Mouse (Mus musculus) MEL (cell line): Measurements from ENCODE around the gene Dlx3. TPM values are rescaled to one million over a fixed set of nuclear protein-coding genes. Genes with fewer than 3 reads are reported as not detected.

ENCODE experiments used
- DNase-seq: peaks from one replicate; pipeline ENCODE4 v3.0.0; 2011; ENCODE audit warnings: low read depth, low spot score
- H3K27ac ChIP-seq: 2 replicates; pipeline ENCODE4 v1.5.1; 2012; ENCODE audit warnings: low read depth, mild to moderate bottlenecking, control low read depth, low read length, moderate library complexity; ENCODE audit not compliant: control insufficient read depth
- H3K27me3 ChIP-seq, 2 experiments: fragments of 150-350 bp in 1 of 2; sonication (generic) in 1 of 2; 2 replicates each; pipeline ENCODE4 v1.6.1; 2012; ENCODE audit warnings: low read length in 2 of 2, mild to moderate bottlenecking in 2 of 2, improper control_type of control experiment in 1 of 2, moderate library complexity in 1 of 2; ENCODE audit not compliant: insufficient read depth in 2 of 2, control insufficient read depth in 1 of 2
- H3K36me3 ChIP-seq, 2 experiments: 2 replicates each; pipeline ENCODE4 v1.6.1; 2012 to 2014; ENCODE audit warnings: low read length in 2 of 2, improper control_type of control experiment in 1 of 2, inconsistent platforms in 1 of 2, mild to moderate bottlenecking in 1 of 2; ENCODE audit not compliant: insufficient read depth in 2 of 2, control insufficient read depth in 1 of 2
- H3K4me1 ChIP-seq, 2 experiments: fragments of 150-350 bp in 1 of 2; sonication (generic) in 1 of 2; 2 replicates each; pipeline ENCODE4 v1.6.1; 2012; ENCODE audit warnings: low read length in 2 of 2, improper control_type of control experiment in 1 of 2, mild to moderate bottlenecking in 1 of 2; ENCODE audit not compliant: insufficient read depth in 2 of 2, control insufficient read depth in 1 of 2
- H3K4me3 ChIP-seq, 2 experiments: fragments of 150-350 bp in 1 of 2; sonication (generic) in 1 of 2; 2 replicates each; pipeline ENCODE4 v1.5.1; 2012; ENCODE audit warnings: low read depth in 2 of 2, low read length in 2 of 2, mild to moderate bottlenecking in 2 of 2, moderate library complexity in 2 of 2, control low read depth in 1 of 2, improper control_type of control experiment in 1 of 2; ENCODE audit not compliant: control insufficient read depth in 1 of 2, insufficient read depth in 1 of 2
- H3K79me2 ChIP-seq: 2 replicates; pipeline ENCODE4 v1.6.1; 2012; ENCODE audit warnings: mild to moderate bottlenecking, low read length, moderate library complexity; ENCODE audit not compliant: control insufficient read depth, poor library complexity, insufficient read depth
- H3K9ac ChIP-seq: 2 replicates; pipeline ENCODE4 v1.6.1; 2012; ENCODE audit warnings: low read depth, mild to moderate bottlenecking, control low read depth, low read length, moderate library complexity; ENCODE audit not compliant: control insufficient read depth, poor library complexity, severe bottlenecking
- H3K9me3 ChIP-seq: fragments of 150-350 bp; sonication (generic); replicated peaks from 2 replicates; pipeline ENCODE4 v1.6.1; 2012; ENCODE audit warnings: mild to moderate bottlenecking, low read length, improper control_type of control experiment, moderate library complexity; ENCODE audit not compliant: insufficient read depth
- CHD1 ChIP-seq: IDR thresholded peaks from 2 replicates; pipeline ENCODE4 v1.6.1; 2012; ENCODE audit warnings: low read depth, mild to moderate bottlenecking, inconsistent platforms, low read length, improper control_type of control experiment
- CHD2 ChIP-seq: IDR thresholded peaks from 2 replicates; pipeline ENCODE4 v1.6.1; 2011; ENCODE audit warnings: low read length, improper control_type of control experiment
- CTCF ChIP-seq, 3 experiments: IDR thresholded peaks in 2 of 3; conservative IDR thresholded peaks in 1 of 3; 2 replicates each; pipeline ENCODE4 v1.5.1; 2011 to 2012; ENCODE audit warnings: low read length in 3 of 3, low read depth in 2 of 3, mild to moderate bottlenecking in 2 of 3, improper control_type of control experiment in 1 of 3, inconsistent platforms in 1 of 3, mixed read lengths in 1 of 3, moderate library complexity in 1 of 3; ENCODE audit not compliant: control insufficient read depth in 1 of 3, insufficient read depth in 1 of 3, poor library complexity in 1 of 3, severe bottlenecking in 1 of 3
- ELF1 ChIP-seq: IDR thresholded peaks from 2 replicates; pipeline ENCODE4 v1.6.1; 2014; ENCODE audit warnings: low read depth, mild to moderate bottlenecking, inconsistent platforms, low read length, improper control_type of control experiment, moderate library complexity
- ETS1 ChIP-seq: IDR thresholded peaks from 2 replicates; pipeline ENCODE4 v1.6.1; 2012; ENCODE audit warnings: low read depth, mild to moderate bottlenecking, inconsistent platforms, low read length, improper control_type of control experiment, moderate library complexity
- GABPA ChIP-seq: IDR thresholded peaks from 2 replicates; pipeline ENCODE4 v1.6.1; 2012; ENCODE audit warnings: low read depth, mild to moderate bottlenecking, inconsistent platforms, low read length, improper control_type of control experiment, moderate library complexity
- GATA1 ChIP-seq: IDR thresholded peaks from 2 replicates; pipeline ENCODE4 v1.6.1; 2011; ENCODE audit warnings: low read depth, low read length, improper control_type of control experiment
- HCFC1 ChIP-seq: IDR thresholded peaks from 2 replicates; pipeline ENCODE4 v1.6.1; 2012; ENCODE audit warnings: low read depth, mild to moderate bottlenecking, inconsistent platforms, low read length, improper control_type of control experiment, moderate library complexity
- KAT2A ChIP-seq: conservative IDR thresholded peaks from 2 replicates; pipeline ENCODE4 v1.6.1; 2012; ENCODE audit warnings: low read depth, low read length, improper control_type of control experiment, inconsistent platforms
- MAX ChIP-seq: IDR thresholded peaks from 2 replicates; pipeline ENCODE4 v1.6.1; 2011; ENCODE audit warnings: low read length, improper control_type of control experiment
- MEF2A ChIP-seq: IDR thresholded peaks from 2 replicates; pipeline ENCODE4 v1.6.1; 2014; ENCODE audit warnings: low read depth, mild to moderate bottlenecking, inconsistent platforms, low read length, improper control_type of control experiment; ENCODE audit not compliant: poor library complexity, insufficient replicate concordance, severe bottlenecking; ENCODE audit errors: extremely low read depth
- MXI1 ChIP-seq: IDR thresholded peaks from 2 replicates; pipeline ENCODE4 v1.6.1; 2011; ENCODE audit warnings: mild to moderate bottlenecking, low read depth, low read length, improper control_type of control experiment
- MYB ChIP-seq: IDR thresholded peaks from 2 replicates; pipeline ENCODE4 v1.6.1; 2011; ENCODE audit warnings: mild to moderate bottlenecking, low read depth, low read length, improper control_type of control experiment
- MYC ChIP-seq: IDR thresholded peaks from 2 replicates; pipeline ENCODE4 v1.6.1; 2011; ENCODE audit warnings: low read depth, mild to moderate bottlenecking, low read length, improper control_type of control experiment, moderate library complexity
- POLR2AphosphoS2 ChIP-seq: IDR thresholded peaks from 2 replicates; pipeline ENCODE4 v1.6.1; 2011; ENCODE audit warnings: low read length, improper control_type of control experiment
- RCOR1 ChIP-seq: IDR thresholded peaks from 2 replicates; pipeline ENCODE4 v1.6.1; 2012; ENCODE audit warnings: low read depth, mild to moderate bottlenecking, inconsistent platforms, low read length, improper control_type of control experiment
- SIN3A ChIP-seq: IDR thresholded peaks from 2 replicates; pipeline ENCODE4 v1.6.1; 2012; ENCODE audit warnings: low read length, improper control_type of control experiment, inconsistent platforms
- TAL1 ChIP-seq: IDR thresholded peaks from 2 replicates; pipeline ENCODE4 v1.6.1; 2012; ENCODE audit warnings: mild to moderate bottlenecking, inconsistent platforms, low read length, moderate library complexity, mixed read lengths
- TCF12 ChIP-seq: IDR thresholded peaks from 2 replicates; pipeline ENCODE4 v1.6.1; 2014; ENCODE audit warnings: low read depth, mild to moderate bottlenecking, inconsistent platforms, low read length, improper control_type of control experiment, moderate library complexity
- ZMIZ1 ChIP-seq: IDR thresholded peaks from 2 replicates; pipeline ENCODE4 v1.6.1; 2012; ENCODE audit warnings: low read depth, mild to moderate bottlenecking, inconsistent platforms, low read length, improper control_type of control experiment, moderate library complexity
- ZNF384 ChIP-seq: IDR thresholded peaks from 2 replicates; pipeline ENCODE4 v1.6.1; 2012; ENCODE audit warnings: low read depth, mild to moderate bottlenecking, inconsistent platforms, low read length, improper control_type of control experiment
- polyA plus RNA-seq, 2 experiments: library from polyadenylated mRNA; stranded (reverse) in 1 of 2; unstranded in 1 of 2; fragments of >175 nt in 1 of 2; fragments of >200 nt in 1 of 2; gene quantifications; 2 replicates each; pipeline versions ENCODE4 v1.2.1 to v1.2.4; 2012; ENCODE audit warnings: low replicate concordance in 2 of 2, low read depth in 1 of 2; ENCODE audit not compliant: insufficient read length in 2 of 2, insufficient read depth in 1 of 2, missing spikeins in 1 of 2
- total RNA-seq: library from RNA; depleted of rRNA; stranded (reverse); fragments of 300-350 nt; gene quantifications from 2 replicates; pipeline ENCODE4 v1.2.3, GENCODE M21; 2012

The Dlx3 gene
- total and polyA plus RNA-seq, 3 experiments = not detected

- H3K27me3 ChIP-seq = peaks cover 0 to 6% of the 10 kb centered on the region in 2 experiments; a peak in 2 of 4 replicates
- H3K9me3 ChIP-seq = no peaks in the 10 kb centered on the region
- no peaks in the 10 kb centered on the region for H3K4me1 ChIP-seq
- TF ChIP-seq MXI1 (no peak), ETS1 (no peak), RCOR1 (no peak), ZMIZ1 (no peak), TCF12 (no peak)
- TF ChIP-seq, all 39 proteins: peak for 0
- no peak overlapping the region for H3K9ac ChIP-seq
- no peaks in the 10 kb centered on the region for H3K79me2 ChIP-seq
- no peak overlapping the region for H3K4me3 ChIP-seq
- no peak for DNase-seq
- H3K36me3 ChIP-seq = no peaks in the 10 kb centered on the region
- no peak overlapping the region for H3K27ac ChIP-seq
Measured at GRCm38 (mm10) chr11:95084811-95085382, 35.0 kb upstream of the Dlx3 start.

GRCm38 (mm10) chr11:95085710-95086109, 34.2 kb upstream of the Dlx3 start:
- H3K36me3 ChIP-seq = no peaks in the 10 kb centered on the region
- H3K9ac ChIP-seq = no peak overlapping the region
- H3K79me2 ChIP-seq = no peaks in the 10 kb centered on the region
- no peak overlapping the region for H3K27ac ChIP-seq
- H3K4me1 ChIP-seq = no peaks in the 10 kb centered on the region
- no peak for DNase-seq
- peaks cover 3 to 4% of the 10 kb centered on the region in 2 experiments; a peak in 3 of 4 replicates for H3K27me3 ChIP-seq
- TF ChIP-seq GATA1 = no peak
- no peak for TF ChIP-seq KAT2A
- no peak for TF ChIP-seq SIN3A
- TF ChIP-seq CTCF (IDR thresholded peaks at IDR 0.05 in 2 of 3, conservative IDR thresholded peaks at IDR 0.05 in 1 of 3; ENCODE audit: control insufficient read depth in 1 of 3, insufficient read depth in 1 of 3, low read depth in 2 of 3, low read length in 3 of 3, poor library complexity in 1 of 3, severe bottlenecking in 1 of 3) = no peak
- TF ChIP-seq GABPA = no peak
- TF ChIP-seq RCOR1 = no peak
- no peak for TF ChIP-seq ZMIZ1
- TF ChIP-seq ELF1 = no peak
- no peak for TF ChIP-seq TAL1
- TF ChIP-seq HCFC1 = no peak
- no peak for TF ChIP-seq MAX
- TF ChIP-seq MYC = no peak
- no peaks in the 10 kb centered on the region for H3K9me3 ChIP-seq
- H3K4me3 ChIP-seq = no peak overlapping the region

DNA sequence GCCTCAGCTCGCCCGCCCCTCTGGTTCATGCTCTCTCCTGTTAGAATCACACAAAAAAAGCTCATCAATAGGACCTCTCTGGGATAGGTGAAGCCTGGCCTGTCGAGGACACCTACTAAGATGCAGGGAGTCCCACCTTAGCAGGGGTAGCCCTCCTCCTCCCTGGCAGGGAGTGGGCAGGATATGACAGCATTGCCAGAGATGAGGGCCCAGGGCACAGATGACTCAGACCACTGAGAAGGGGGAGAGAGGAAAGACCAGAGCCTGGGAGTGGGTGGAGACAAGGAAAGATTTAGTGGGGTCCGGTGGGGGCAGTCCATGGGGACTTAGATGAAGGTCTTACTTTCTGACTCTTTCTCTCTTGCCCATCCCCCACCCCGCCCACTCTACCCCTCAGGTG, 33.7 kb upstream of the Dlx3 start:
- H3K4me3 ChIP-seq = no peak overlapping the region
- no peak for TF ChIP-seq CHD2
- no peak for TF ChIP-seq MEF2A
- no peak for TF ChIP-seq POLR2AphosphoS2
- no peak for TF ChIP-seq CHD1
- TF ChIP-seq TAL1 = no peak
- TF ChIP-seq SIN3A = no peak
- TF ChIP-seq GATA1 = no peak
- TF ChIP-seq GABPA = no peak
- TF ChIP-seq ZNF384 = no peak
- TF ChIP-seq MAX = no peak
- no peak for TF ChIP-seq MYB
- TF ChIP-seq, all 39 proteins: peak for 0

More for the DNA sequence above, 33.7 kb upstream of the Dlx3 start:
- H3K36me3 ChIP-seq = no peaks in the 10 kb centered on the region
- no peaks in the 10 kb centered on the region for H3K4me1 ChIP-seq
- H3K9ac ChIP-seq = no peak overlapping the region
- no peak for DNase-seq
- H3K27me3 ChIP-seq = peaks cover 3 to 4% of the 10 kb centered on the region in 2 experiments; a peak in 3 of 4 replicates
- H3K9me3 ChIP-seq = no peaks in the 10 kb centered on the region
- H3K79me2 ChIP-seq = no peaks in the 10 kb centered on the region
- H3K27ac ChIP-seq = no peak overlapping the region
